Mouse (Mus musculus) liver, embryonic 11.5 days (tissue): Measurements from ENCODE around the gene Nphs1. TPM values are rescaled to one million over a fixed set of nuclear protein-coding genes. Genes with fewer than 3 reads are reported as not detected.
"Not testable (repeated sequence)": the region's sequence is repeated elsewhere in the genome, so short reads cannot be mapped to it uniquely, and the experiment has no call there.

ENCODE experiments used
- ATAC-seq: fragments of 200-750 bp; cut with Nextera tagmentation; replicated peaks from 2 replicates; pipeline ENCODE4 v1.8.0; 2017; ENCODE audit warnings: moderate number of reproducible peaks, mild to moderate bottlenecking, moderate TSS enrichment, moderate library complexity; ENCODE audit not compliant: low FRiP score
- DNase-seq: peaks from one replicate; pipeline ENCODE4 v3.0.0-alpha.2; 2017; ENCODE audit warnings: low spot score
- H3K27ac ChIP-seq: fragments of 300-500 bp; sonication (generic); 2 replicates; pipeline ENCODE4 v1.5.1; 2014; ENCODE audit warnings: mild to moderate bottlenecking, low read depth, low read length, control low read depth
- H3K27me3 ChIP-seq: fragments of 300-500 bp; sonication (generic); replicated peaks from 2 replicates; pipeline ENCODE4 v1.6.1; 2014; ENCODE audit warnings: low read length, mixed read lengths; ENCODE audit not compliant: control insufficient read depth, insufficient read depth
- H3K36me3 ChIP-seq: fragments of 300-500 bp; sonication (generic); 2 replicates; pipeline ENCODE4 v1.6.1; 2014; ENCODE audit warnings: mild to moderate bottlenecking, low read length, moderate library complexity, mixed read lengths; ENCODE audit not compliant: control insufficient read depth, insufficient read depth
- H3K4me1 ChIP-seq: fragments of 300-500 bp; sonication (generic); replicated peaks from 2 replicates; pipeline ENCODE4 v1.6.1; 2014; ENCODE audit warnings: low read length, mixed read lengths; ENCODE audit not compliant: control insufficient read depth, insufficient read depth
- H3K4me2 ChIP-seq: fragments of 300-500 bp; sonication (generic); 2 replicates; pipeline ENCODE4 v1.6.1; 2014; ENCODE audit warnings: mild to moderate bottlenecking, control low read depth, moderate library complexity
- H3K4me3 ChIP-seq: fragments of 300-500 bp; sonication (generic); 2 replicates; pipeline ENCODE4 v1.5.1; 2014; ENCODE audit warnings: low read depth, low read length, control low read depth
- H3K9ac ChIP-seq: fragments of 300-500 bp; sonication (generic); 2 replicates; pipeline ENCODE4 v1.6.1; 2014; ENCODE audit warnings: low read depth, low read length, control low read depth
- H3K9me3 ChIP-seq: fragments of 300-500 bp; sonication (generic); 2 replicates; pipeline ENCODE4 v1.6.1; 2016; ENCODE audit warnings: low read length, inconsistent platforms, mixed read lengths; ENCODE audit not compliant: control insufficient read depth
- WGBS: fragments of 180-500 bp; shearing (Covaris S2); extraction: QIAGEN DNeasy Blood & Tissue Kit; methylation state at CpG from one replicate; pipeline ENCODE4 v1.1.7; 2014; 5-methylcytosine and 5-hydroxymethylcytosine counted together
- polyA plus RNA-seq: library from polyadenylated mRNA; unstranded; fragments of >200 nt; fragmentation: Nextera tagmentation; extraction: Ambion mirVana; gene quantifications from 2 replicates; pipeline ENCODE4 v1.2.1, GENCODE M21; 2014

Gene Nphs1
- polyA plus RNA-seq, 1 experiment from 2014 or later, result 0.27 TPM

DNA sequence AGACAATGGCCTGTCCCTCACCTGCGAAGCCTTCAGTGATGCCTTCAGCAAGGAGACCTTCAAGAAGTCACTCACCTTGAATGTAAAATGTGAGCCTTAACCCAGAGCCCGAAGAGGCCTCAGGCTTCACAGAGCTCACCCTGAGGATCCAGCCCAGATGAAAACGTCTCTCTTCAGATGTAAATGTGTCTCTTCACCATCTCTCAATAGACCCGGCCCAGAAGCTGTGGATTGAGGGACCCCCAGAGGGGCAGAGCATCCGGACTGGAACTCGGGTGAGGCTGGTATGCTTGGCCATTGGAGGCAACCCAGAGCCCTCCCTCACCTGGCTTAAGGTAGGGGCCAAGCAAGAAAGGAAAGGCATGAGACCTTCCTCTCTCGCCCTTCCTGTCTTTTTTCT is 5.5 kb downstream of the Nphs1 start:
- Histone ChIP-seq H3K27ac (no peak overlapping the region), H3K4me3 (no peak overlapping the region), H3K36me3 (no peaks in the 10 kb centered on the region), H3K4me2 (no peak overlapping the region), H3K9ac (no peak overlapping the region), H3K27me3 (peaks cover 92% of the 10 kb centered on the region), H3K9me3 (no peaks in the 10 kb centered on the region), H3K4me1 (0 out of 2 replicates have a peak, but pooled peaks cover 3% of the 10 kb centered on the region)
- DNase-seq (no peak), ATAC-seq (no peak)
- 33% methylated on average over 7 of the region's 7 CpGs for WGBS

DNA sequence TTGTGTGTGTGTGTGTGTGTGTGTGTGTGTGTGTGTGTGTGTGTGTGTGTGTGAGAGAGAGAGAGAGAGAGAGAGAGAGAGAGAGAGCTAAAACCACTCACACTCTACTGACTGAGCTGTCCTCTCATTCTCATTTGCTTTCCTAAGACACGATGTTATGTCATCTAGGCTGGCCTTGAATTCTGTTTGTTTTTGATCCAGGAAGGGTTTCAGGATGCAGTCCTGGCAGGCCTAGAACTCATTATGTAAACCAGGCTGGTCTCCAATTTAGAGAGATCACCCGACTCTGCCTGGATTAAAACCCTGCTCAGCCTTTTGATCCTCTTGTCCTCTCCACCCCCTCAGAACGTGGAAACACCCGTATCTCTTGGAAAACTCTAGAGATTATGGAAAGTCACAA is 5.9 kb downstream of the Nphs1 start:
- 18% methylated on average over 4 of the region's 4 CpGs for WGBS
- ATAC-seq (no peak), DNase-seq (no peak)
- no peak overlapping the region for H3K4me3 ChIP-seq
- H3K4me2 ChIP-seq, result no peak overlapping the region
- no peaks in the 10 kb centered on the region for H3K9me3 ChIP-seq
- no peaks in the 10 kb centered on the region for H3K36me3 ChIP-seq
- H3K27me3 ChIP-seq, result peaks cover 90% of the 10 kb centered on the region
- no peak overlapping the region for H3K27ac ChIP-seq
- H3K9ac ChIP-seq, result no peak overlapping the region
- H3K4me1 ChIP-seq, result 0 out of 2 replicates have a peak, but pooled peaks cover 3% of the 10 kb centered on the region

DNA sequence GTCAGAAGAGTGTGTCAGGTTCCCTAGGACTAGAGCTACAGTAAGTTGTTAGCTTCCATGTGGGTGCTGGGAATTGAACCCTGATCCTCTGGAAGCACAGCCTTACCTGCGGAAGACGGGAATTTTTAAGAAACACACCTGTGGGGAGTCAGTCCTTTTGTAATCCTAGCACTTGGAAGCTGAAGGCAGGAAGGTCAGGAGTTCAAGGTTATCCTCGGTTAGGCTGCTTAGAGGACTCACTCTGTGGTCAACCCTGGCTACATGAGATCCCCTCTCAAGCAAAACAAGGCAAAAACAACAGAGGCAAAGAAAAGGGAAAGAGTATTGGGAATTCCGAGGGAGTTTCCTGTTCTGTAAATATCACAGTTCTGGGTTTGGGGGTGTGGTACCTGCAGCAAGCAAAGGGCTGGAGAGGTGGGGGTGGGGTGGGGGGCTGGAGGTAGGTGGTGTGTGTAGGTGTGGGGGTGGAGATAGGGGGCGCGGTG is 6.7 kb downstream of the Nphs1 start:
- H3K4me2 ChIP-seq, result no peak overlapping the region
- H3K36me3 ChIP-seq, result no peaks in the 10 kb centered on the region
- no peak overlapping the region for H3K9ac ChIP-seq
- H3K9me3 ChIP-seq, result no peaks in the 10 kb centered on the region
- DNase-seq, result no peak
- H3K4me3 ChIP-seq, result no peak overlapping the region
- 16% methylated on average over 6 of the region's 6 CpGs for WGBS
- H3K27ac ChIP-seq, result no peak overlapping the region
- 0 out of 2 replicates have a peak, but pooled peaks cover 3% of the 10 kb centered on the region for H3K4me1 ChIP-seq
- no peak for ATAC-seq
- peaks cover 81% of the 10 kb centered on the region for H3K27me3 ChIP-seq

DNA sequence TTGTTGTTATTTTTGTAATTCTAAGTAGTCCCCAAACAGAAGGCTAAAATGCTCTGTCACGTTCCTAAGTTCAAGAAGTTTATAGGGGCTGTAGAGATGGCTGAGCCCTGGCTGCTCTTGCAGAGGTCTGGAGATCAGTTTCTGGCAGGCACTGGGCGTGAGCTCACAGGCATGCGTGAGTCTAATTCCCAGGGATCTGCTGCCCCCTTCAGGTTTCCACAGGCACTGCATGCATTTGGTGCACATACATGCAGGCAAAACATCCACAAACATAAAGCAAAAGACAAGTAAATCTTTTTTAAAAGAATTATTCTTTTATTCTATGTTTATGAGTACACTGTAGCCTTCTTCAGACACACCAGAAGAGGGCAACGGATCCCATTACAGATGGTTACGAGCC is 14.3 kb downstream of the Nphs1 start:
- no peak overlapping the region for H3K4me2 ChIP-seq
- 40% methylated on average over 5 of the region's 5 CpGs for WGBS
- no peak overlapping the region for H3K4me3 ChIP-seq
- H3K9ac ChIP-seq, result no peak overlapping the region
- no peaks in the 10 kb centered on the region for H3K36me3 ChIP-seq
- peaks cover 11% of the 10 kb centered on the region for H3K27me3 ChIP-seq
- H3K27ac ChIP-seq, result no peak overlapping the region
- H3K4me1 ChIP-seq, result no peaks in the 10 kb centered on the region
- DNase-seq (no peak), ATAC-seq (no peak)
- no peaks in the 10 kb centered on the region for H3K9me3 ChIP-seq

DNA sequence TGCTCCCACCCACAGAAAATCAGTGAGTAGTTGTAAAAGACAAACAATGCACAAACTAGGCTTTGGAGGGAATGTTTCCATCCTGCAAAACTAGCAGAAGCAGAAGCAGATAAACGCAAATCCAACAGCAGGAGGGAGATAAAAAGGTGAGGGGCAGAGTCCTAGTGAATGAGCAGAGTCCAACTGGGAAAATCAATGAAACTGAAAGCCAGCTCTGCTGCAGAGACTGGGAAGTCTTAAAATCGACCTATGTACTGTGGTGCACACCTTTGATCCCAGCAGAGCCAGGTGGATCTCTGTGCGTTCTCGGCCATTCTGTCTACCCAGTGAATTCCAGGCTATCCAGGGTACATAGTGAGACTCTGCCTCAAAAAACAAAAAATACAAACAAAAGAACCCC is 16.9 kb downstream of the Nphs1 start:
- no peak overlapping the region for H3K4me3 ChIP-seq
- no peaks in the 10 kb centered on the region for H3K9me3 ChIP-seq
- H3K4me1 ChIP-seq, result no peaks in the 10 kb centered on the region
- H3K27me3 ChIP-seq, result no peaks in the 10 kb centered on the region
- no peak overlapping the region for H3K4me2 ChIP-seq
- H3K36me3 ChIP-seq, result no peaks in the 10 kb centered on the region
- DNase-seq (no peak), ATAC-seq (peak; percentile 40; the same call in 1 of the 2 replicates)
- 0 out of 2 replicates have a peak overlapping the region, but pooled peaks have one; percentile 57 for H3K27ac ChIP-seq
- WGBS, result 50% methylated on average over 4 of the region's 4 CpGs
- H3K9ac ChIP-seq, result no peak overlapping the region

DNA sequence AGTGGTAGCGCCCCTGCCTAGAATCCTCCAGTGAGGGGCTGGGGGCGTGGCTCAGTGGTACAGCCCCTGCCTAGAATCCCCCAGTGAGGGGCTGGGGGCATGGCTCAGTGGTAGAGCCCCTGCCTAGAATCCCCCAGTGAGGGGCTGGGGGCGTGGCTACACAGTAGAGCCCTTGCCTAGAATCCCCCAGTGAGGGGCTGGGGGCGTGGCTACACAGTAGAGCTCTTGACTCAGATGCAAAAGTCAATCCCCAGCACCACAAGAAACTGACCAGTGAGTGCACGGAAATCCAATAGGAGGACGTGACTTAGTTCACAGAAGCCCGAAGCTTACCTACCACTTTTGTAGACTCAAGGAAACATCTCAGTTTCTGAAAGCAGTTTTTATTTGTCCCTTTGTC is 18.0 kb downstream of the Nphs1 start:
- 81% methylated on average over 7 of the region's 7 CpGs for WGBS
- not testable (repeated sequence) for H3K27ac ChIP-seq, H3K36me3 ChIP-seq, H3K27me3 ChIP-seq, H3K4me1 ChIP-seq, H3K9ac ChIP-seq, H3K4me3 ChIP-seq, DNase-seq, ATAC-seq, H3K9me3 ChIP-seq, H3K4me2 ChIP-seq

DNA sequence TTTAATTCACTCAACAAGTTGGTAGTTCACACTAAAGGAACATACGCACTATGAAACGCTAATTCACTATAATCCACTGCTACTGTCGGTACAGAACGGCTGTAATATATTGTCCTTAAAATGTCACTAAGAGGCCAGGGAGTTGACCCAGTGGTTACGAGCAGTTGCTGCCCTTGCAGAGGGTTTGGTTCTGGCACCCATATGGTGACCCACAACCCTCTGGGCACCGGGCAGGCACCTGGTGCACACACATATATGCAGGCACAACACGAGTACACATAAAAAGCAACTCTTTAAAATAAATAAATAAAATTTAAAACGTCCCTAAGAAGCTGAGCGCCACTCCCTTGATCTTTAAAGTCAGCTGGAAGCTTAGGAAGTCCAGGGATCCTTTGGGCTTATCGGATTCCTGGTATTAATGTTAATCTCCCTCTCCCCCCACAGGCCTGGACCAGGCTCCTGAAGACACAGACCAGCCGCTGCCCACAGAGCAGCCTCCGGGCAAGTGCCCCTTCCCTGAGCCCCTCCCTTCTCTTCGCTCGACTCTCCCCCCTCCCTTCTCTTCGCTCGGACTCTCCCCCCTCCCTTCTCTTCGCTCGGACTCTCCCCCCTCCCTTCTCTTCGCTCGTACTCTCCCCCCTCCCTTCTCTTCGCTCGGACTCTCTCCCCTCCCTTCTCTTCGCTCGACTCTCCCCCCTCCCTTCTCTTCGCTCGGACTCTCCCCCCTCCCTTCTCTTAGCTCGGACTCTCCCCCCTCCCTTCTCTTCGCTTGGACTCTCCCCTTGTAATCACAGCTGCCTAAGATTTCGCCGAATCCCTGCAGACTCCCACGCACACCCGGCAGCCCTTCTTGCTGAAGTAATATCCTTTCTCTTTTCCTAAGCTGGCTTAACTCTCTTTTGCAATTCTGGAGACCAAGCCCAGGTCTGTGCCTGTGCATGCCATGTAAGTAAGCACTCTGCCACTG is 19.6 kb downstream of the Nphs1 start:
- ATAC-seq, result 0 out of 2 replicates have a peak, but pooled peaks have one; percentile 26

DNA sequence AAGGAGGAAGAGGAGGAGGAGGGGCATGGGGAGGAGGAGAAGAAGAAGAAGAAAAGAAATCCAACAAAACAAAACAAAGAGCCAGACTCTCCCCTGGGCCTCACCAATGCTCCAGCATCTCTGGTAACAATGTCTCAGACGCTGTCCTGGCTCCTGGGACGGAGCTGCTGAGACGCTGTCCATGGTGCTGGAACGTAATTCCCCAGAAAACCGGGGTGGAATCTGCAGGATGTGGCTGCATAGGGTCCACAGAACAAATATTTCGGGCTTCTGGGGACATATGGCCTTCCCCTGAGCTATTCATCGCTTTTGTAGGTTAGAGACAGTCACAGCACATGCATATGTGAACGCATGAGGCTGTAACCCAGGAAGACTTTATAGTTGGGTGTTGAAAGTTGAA is 26.1 kb downstream of the Nphs1 start:
- no peaks in the 10 kb centered on the region for H3K36me3 ChIP-seq
- H3K9ac ChIP-seq, result no peak overlapping the region
- no peak overlapping the region for H3K4me3 ChIP-seq
- DNase-seq (no peak), ATAC-seq (no peak)
- 14% methylated on average over 8 of the region's 8 CpGs for WGBS
- H3K4me1 ChIP-seq, result no peaks in the 10 kb centered on the region
- no peak overlapping the region for H3K4me2 ChIP-seq
- H3K27ac ChIP-seq, result no peak overlapping the region
- H3K9me3 ChIP-seq, result no peaks in the 10 kb centered on the region
- H3K27me3 ChIP-seq, result peaks cover 4% of the 10 kb centered on the region; the same call in 1 of the 2 replicates

More for the DNA sequence above, 19.6 kb downstream of the Nphs1 start:
- Histone ChIP-seq H3K27ac (no peak overlapping the region), H3K9me3 (no peaks in the 10 kb centered on the region), H3K4me2 (peak overlapping the region; percentile 45), H3K27me3 (peaks cover 4% of the 10 kb centered on the region; the same call in 1 of the 2 replicates), H3K4me1 (no peaks in the 10 kb centered on the region), H3K4me3 (0 out of 2 replicates have a peak overlapping the region, but pooled peaks have one; percentile 6), H3K36me3 (no peaks in the 10 kb centered on the region), H3K9ac (no peak overlapping the region)
- 12% methylated on average over 32 of the region's 32 CpGs for WGBS
- DNase-seq, result no peak
